In the genomic region with DNA sequence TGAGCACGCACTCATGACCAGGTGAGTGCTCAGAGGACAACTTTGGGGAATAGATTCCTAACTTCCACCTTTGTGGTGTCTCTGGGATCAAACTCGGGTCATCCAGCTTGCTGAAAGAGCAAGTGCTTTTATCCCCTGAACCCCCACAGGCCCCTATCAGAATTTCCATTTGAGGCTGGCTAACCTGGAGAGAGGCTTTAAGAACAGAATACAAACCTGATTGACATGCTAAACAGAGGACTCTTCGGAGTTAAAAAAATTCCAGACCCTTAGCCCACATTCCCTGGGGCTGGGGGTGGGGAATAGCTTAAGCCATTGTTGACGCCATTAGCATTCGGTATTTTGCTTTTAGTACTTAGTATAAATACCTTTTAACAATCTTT, we compare ENCODE assay signal across 8 mouse cellular contexts. TPM values are rescaled to one million over a fixed set of nuclear protein-coding genes. Genes with fewer than 3 reads are reported as not detected.
DNase-seq lines count a peak whose midpoint lies in the region; ATAC-seq and TF ChIP-seq lines count a peak whose summit lies in the region.

No protein-coding gene starts in this region.

- no peaks in the 10 kb centered on the region for H3K4me1 ChIP-seq in kidney, postnatal 0 days (replicated peaks; ENCODE audit: insufficient read depth, low read length)
- H3K4me1 ChIP-seq in embryonic facial prominence, embryonic 10.5 days, result peaks cover 21% of the 10 kb centered on the region
- H3K4me1 ChIP-seq in intestine, embryonic 14.5 days (replicated peaks; ENCODE audit: control insufficient read depth, insufficient read depth, low read length), result peaks cover 14% of the 10 kb centered on the region
- peaks cover 8% of the 10 kb centered on the region; the same call in 1 of the 2 replicates for H3K4me1 ChIP-seq in midbrain, postnatal 0 days (ENCODE audit: insufficient read depth, low read length)

- H3K4me3 ChIP-seq in kidney, postnatal 0 days (replicated peaks; ENCODE audit: low read depth, low read length), result no peak overlapping the region
- H3K4me3 ChIP-seq in embryonic facial prominence, embryonic 10.5 days, result peak overlapping the region; percentile 93
- no peak overlapping the region; the same call in 1 of the 2 replicates for H3K4me3 ChIP-seq in intestine, embryonic 14.5 days (ENCODE audit: low read depth, low read length)
- peak overlapping the region; percentile 80 for H3K4me3 ChIP-seq in midbrain, postnatal 0 days (ENCODE audit: low read depth, low read length)

- no peak for ATAC-seq in kidney, postnatal 0 days (replicated peaks; ENCODE audit: low FRiP score, low read depth)
- ATAC-seq in intestine, embryonic 14.5 days (replicated peaks; ENCODE audit: low FRiP score, low TSS enrichment, low read depth), result no peak
- ATAC-seq in midbrain, postnatal 0 days (ENCODE audit: low FRiP score), result no peak

- H3K9ac ChIP-seq in kidney, postnatal 0 days (ENCODE audit: low read depth, low read length), result no peak overlapping the region
- H3K9ac ChIP-seq in intestine, embryonic 14.5 days (ENCODE audit: low read length), result no peak overlapping the region
- 0 out of 2 replicates have a peak overlapping the region, but pooled peaks have one; percentile 58 for H3K9ac ChIP-seq in midbrain, postnatal 0 days (replicated peaks; ENCODE audit: low read length, poor library complexity, severe bottlenecking)

- H3K36me3 ChIP-seq in kidney, postnatal 0 days (ENCODE audit: insufficient read depth, low read length), result 0 out of 2 replicates have a peak, but pooled peaks cover under 1% of the 10 kb centered on the region
- peaks cover 4% of the 10 kb centered on the region for H3K36me3 ChIP-seq in embryonic facial prominence, embryonic 10.5 days (replicated peaks)
- H3K36me3 ChIP-seq in intestine, embryonic 14.5 days (ENCODE audit: control insufficient read depth, insufficient read depth, low read length), result no peaks in the 10 kb centered on the region
- H3K36me3 ChIP-seq in midbrain, postnatal 0 days (ENCODE audit: insufficient read depth, low read length), result no peaks in the 10 kb centered on the region

- no peak overlapping the region for H3K27ac ChIP-seq in kidney, postnatal 0 days
- H3K27ac ChIP-seq in embryonic facial prominence, embryonic 10.5 days (replicated peaks), result peak overlapping the region; percentile 99
- H3K27ac ChIP-seq in intestine, embryonic 14.5 days (ENCODE audit: low read depth), result no peak overlapping the region
- no peak overlapping the region for H3K27ac ChIP-seq in midbrain, postnatal 0 days (ENCODE audit: low read depth, low read length)

- no peak for TF ChIP-seq CTCF in kidney, postnatal 0 days (IDR thresholded peaks at IDR 0.05; ENCODE audit: low read depth)
- no peak for TF ChIP-seq CTCF in midbrain, postnatal 0 days (IDR thresholded peaks at IDR 0.05)

- H3K9me3 ChIP-seq in kidney, postnatal 0 days (replicated peaks; ENCODE audit: low read length), result no peaks in the 10 kb centered on the region
- no peaks in the 10 kb centered on the region for H3K9me3 ChIP-seq in embryonic facial prominence, embryonic 10.5 days
- no peaks in the 10 kb centered on the region for H3K9me3 ChIP-seq in intestine, embryonic 14.5 days (ENCODE audit: control insufficient read depth, low read length)
- no peaks in the 10 kb centered on the region for H3K9me3 ChIP-seq in midbrain, postnatal 0 days (ENCODE audit: low read length)

- 32% methylated on average over 5 of the region's 5 CpGs for WGBS in kidney, postnatal 0 days
- 20% methylated on average over 5 of the region's 5 CpGs for WGBS in embryonic facial prominence, embryonic 10.5 days
- 38% methylated on average over 5 of the region's 5 CpGs for WGBS in intestine, embryonic 14.5 days
- 25% methylated on average over 5 of the region's 5 CpGs for WGBS in midbrain, postnatal 0 days

- H3K27me3 ChIP-seq in kidney, postnatal 0 days (ENCODE audit: insufficient read depth, low read length), result no peaks in the 10 kb centered on the region
- H3K27me3 ChIP-seq in embryonic facial prominence, embryonic 10.5 days (replicated peaks; ENCODE audit: low read depth, poor library complexity, severe bottlenecking), result no peaks in the 10 kb centered on the region
- no peaks in the 10 kb centered on the region for H3K27me3 ChIP-seq in intestine, embryonic 14.5 days (replicated peaks; ENCODE audit: control insufficient read depth, insufficient read depth, low read length)
- no peaks in the 10 kb centered on the region for H3K27me3 ChIP-seq in midbrain, postnatal 0 days (ENCODE audit: insufficient read depth, low read length)

- peak overlapping the region; percentile 65; the same call in 1 of the 2 replicates for H3K4me2 ChIP-seq in kidney, postnatal 0 days (ENCODE audit: low read length)
- peak overlapping the region; percentile 67 for H3K4me2 ChIP-seq in intestine, embryonic 14.5 days (ENCODE audit: low read length)
- peak overlapping the region; percentile 53 for H3K4me2 ChIP-seq in midbrain, postnatal 0 days (ENCODE audit: low read depth, low read length, poor library complexity, severe bottlenecking)

- no peak for DNase-seq in kidney, postnatal 0 days (ENCODE audit: low spot score)
- DNase-seq in kidney, adult 9 months, result no peak
- DNase-seq in embryonic facial prominence, embryonic 10.5 days (ENCODE audit: low spot score), result no peak
- DNase-seq in intestine, embryonic 14.5 days (ENCODE audit: low spot score), result no peak
- DNase-seq in midbrain, postnatal 0 days (ENCODE audit: low spot score), result no peak
- no peak for DNase-seq in yolk sac, embryonic 10.5 days (ENCODE audit: low spot score)
- DNase-seq in kidney, postnatal 14 days, result no peak
- no peak for DNase-seq in layer of hippocampus, postnatal 36 days

RNA-seq across cellular contexts. Expression of a gene that starts 1.4 kb away (rescaled TPM):
- polyA plus RNA-seq in kidney, postnatal 0 days (2015; fragmentation: Nextera tagmentation; extraction: Ambion mirVana), result 49.0 and 52.1 TPM in 2 replicates
- polyA plus RNA-seq in embryonic facial prominence, embryonic 10.5 days (2016; fragmentation: Nextera tagmentation; extraction: Ambion mirVana), result 84.2 and 96.8 TPM in 2 replicates
- polyA plus RNA-seq in intestine, embryonic 14.5 days (2014; fragmentation: Nextera tagmentation; extraction: Ambion mirVana), result 68.7 and 76.8 TPM in 2 replicates
- total RNA-seq in midbrain, postnatal 0 days (2014; rRNA removed), result 72.5 and 113 TPM in 2 replicates
- 65.6 and 72.7 TPM in 2 replicates for polyA plus RNA-seq in midbrain, postnatal 0 days (2015; fragmentation: Nextera tagmentation; extraction: Ambion mirVana)
- total RNA-seq in layer of hippocampus, postnatal 36 days (2021), result 10 to 100 TPM; 72.0 to 74.0 TPM

RNA-seq across cellular contexts. Expression of a gene that starts 25.4 kb away (rescaled TPM):
- 8.7 and 10.0 TPM in 2 replicates for polyA plus RNA-seq in kidney, postnatal 0 days (2015; fragmentation: Nextera tagmentation; extraction: Ambion mirVana)
- polyA plus RNA-seq in embryonic facial prominence, embryonic 10.5 days (2016; fragmentation: Nextera tagmentation; extraction: Ambion mirVana), result 10.9 and 11.9 TPM in 2 replicates
- 10.3 and 10.9 TPM in 2 replicates for polyA plus RNA-seq in intestine, embryonic 14.5 days (2014; fragmentation: Nextera tagmentation; extraction: Ambion mirVana)
- 5.3 and 6.1 TPM in 2 replicates for total RNA-seq in midbrain, postnatal 0 days (2014; rRNA removed)
- 1.1 and 1.6 TPM in 2 replicates for polyA plus RNA-seq in midbrain, postnatal 0 days (2015; fragmentation: Nextera tagmentation; extraction: Ambion mirVana)
- 1 to 10 TPM; 4.7 to 7.3 TPM for total RNA-seq in layer of hippocampus, postnatal 36 days (2021)

RNA-seq across cellular contexts. Expression of a gene that starts 50.1 kb away (rescaled TPM):
- polyA plus RNA-seq in kidney, postnatal 0 days (2015; fragmentation: Nextera tagmentation; extraction: Ambion mirVana), result 0.09 TPM in 1 of 2 replicates, not detected in the other
- 0.16 TPM in 1 of 2 replicates, not detected in the other for polyA plus RNA-seq in embryonic facial prominence, embryonic 10.5 days (2016; fragmentation: Nextera tagmentation; extraction: Ambion mirVana)
- 0.14 TPM in 1 of 2 replicates, not detected in the other for polyA plus RNA-seq in intestine, embryonic 14.5 days (2014; fragmentation: Nextera tagmentation; extraction: Ambion mirVana)
- not detected in 2 replicates for total RNA-seq in midbrain, postnatal 0 days (2014; rRNA removed)
- polyA plus RNA-seq in midbrain, postnatal 0 days (2015; fragmentation: Nextera tagmentation; extraction: Ambion mirVana), result not detected in 2 replicates
- total RNA-seq in layer of hippocampus, postnatal 36 days (2021), result not detected

Comparison
In these comparisons a context has a peak if more than half of its experiments do, and no peak if none do; other contexts are left out.
1. H3K4me3 ChIP-seq: peak in embryonic facial prominence, embryonic 10.5 days (single experiment) and midbrain, postnatal 0 days (single experiment); none in kidney, postnatal 0 days (single experiment) and intestine, embryonic 14.5 days (single experiment).
2. Peak in every context shown above with its lines, with median percentiles within 50 percentile points of each other: H3K4me2 ChIP-seq.